Mouse (Mus musculus): ENCODE measurements around the gene Fgfr2. TPM values are rescaled to one million over a fixed set of nuclear protein-coding genes. Genes with fewer than 3 reads are reported as not detected.
"Not testable (repeated sequence)": the region's sequence is repeated elsewhere in the genome, so short reads cannot be mapped to it uniquely, and the experiment has no call there.

Gene Fgfr2
- polyA plus RNA-seq, 1 experiment = 14.8 TPM

GRCm38 (mm10) chr7:130600546-130600945, 2522.6 kb downstream of the Fgfr2 start:
- Histone ChIP-seq H3K36me3 (ENCODE audit: control insufficient read depth, insufficient read depth, low read length) (no peaks in the 10 kb centered on the region; the same call in 1 of the 2 replicates), H3K4me3 (ENCODE audit: insufficient read depth, low read depth, low read length) (no peak overlapping the region), H3K27me3 (replicated peaks; ENCODE audit: control insufficient read depth, insufficient read depth, low read length) (no peaks in the 10 kb centered on the region), H3K4me1 (ENCODE audit: control insufficient read depth, insufficient read depth, low read length) (peaks cover 36% of the 10 kb centered on the region), H3K27ac (ENCODE audit: insufficient read depth, low read depth, low read length) (no peak overlapping the region)
- no peak for DNase-seq
- WGBS = 60% methylated on average over 2 of the region's 2 CpGs
- TF ChIP-seq CTCF (conservative IDR thresholded peaks at IDR 0.05; ENCODE audit: insufficient read depth, insufficient read length, low read depth, low read length) (no peak), POLR2A (IDR thresholded peaks at IDR 0.05; ENCODE audit: low read depth, low read length) (no peak)

- no peak for DNase-seq
- H3K27ac ChIP-seq (ENCODE audit: insufficient read depth, low read depth, low read length) = no peak overlapping the region
- H3K4me3 ChIP-seq (ENCODE audit: insufficient read depth, low read depth, low read length) = no peak overlapping the region
- TF ChIP-seq CTCF (conservative IDR thresholded peaks at IDR 0.05; ENCODE audit: insufficient read depth, insufficient read length, low read depth, low read length) (no peak), POLR2A (IDR thresholded peaks at IDR 0.05; ENCODE audit: low read depth, low read length) (no peak)
- peaks cover 33% of the 10 kb centered on the region for H3K4me1 ChIP-seq (ENCODE audit: control insufficient read depth, insufficient read depth, low read length)
- WGBS = 58% methylated on average over 3 of the region's 3 CpGs
- H3K36me3 ChIP-seq (ENCODE audit: control insufficient read depth, insufficient read depth, low read length) = no peaks in the 10 kb centered on the region; the same call in 1 of the 2 replicates
- H3K27me3 ChIP-seq (replicated peaks; ENCODE audit: control insufficient read depth, insufficient read depth, low read length) = no peaks in the 10 kb centered on the region
These were observed 2523.1 kb downstream of the Fgfr2 start for GRCm38 (mm10) chr7:130600074-130600473.

DNA sequence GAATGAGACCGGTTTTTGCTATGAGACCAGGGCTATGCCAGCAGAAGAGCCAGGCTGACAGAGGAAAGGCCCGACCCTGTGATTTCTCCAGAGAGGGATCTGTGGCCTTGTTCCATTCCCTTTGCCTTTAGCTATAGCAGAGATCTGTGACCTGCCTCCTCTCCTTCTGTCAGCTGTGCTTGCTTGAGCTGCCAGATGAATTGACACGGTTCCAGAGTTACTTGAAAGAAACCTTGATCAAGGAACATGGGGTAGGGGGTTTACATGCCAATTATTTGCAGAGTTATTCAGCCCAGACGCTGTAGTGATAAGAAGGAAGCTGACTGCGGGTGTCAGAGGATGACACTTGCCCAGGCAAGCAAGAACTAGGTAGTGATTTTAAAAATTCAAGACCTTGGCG, 2525.6 kb downstream of the Fgfr2 start:
- no peak overlapping the region for H3K4me3 ChIP-seq (ENCODE audit: insufficient read depth, low read depth, low read length)
- no peak overlapping the region for H3K27ac ChIP-seq (ENCODE audit: insufficient read depth, low read depth, low read length)
- peaks cover 23% of the 10 kb centered on the region for H3K4me1 ChIP-seq (ENCODE audit: control insufficient read depth, insufficient read depth, low read length)
- TF ChIP-seq CTCF (conservative IDR thresholded peaks at IDR 0.05; ENCODE audit: insufficient read depth, insufficient read length, low read depth, low read length) (no peak), POLR2A (IDR thresholded peaks at IDR 0.05; ENCODE audit: low read depth, low read length) (no peak)
- no peaks in the 10 kb centered on the region for H3K36me3 ChIP-seq (ENCODE audit: control insufficient read depth, insufficient read depth, low read length)
- no peaks in the 10 kb centered on the region for H3K27me3 ChIP-seq (replicated peaks; ENCODE audit: control insufficient read depth, insufficient read depth, low read length)
- 75% methylated on average over 6 of the region's 6 CpGs for WGBS
- DNase-seq = no peak

DNA sequence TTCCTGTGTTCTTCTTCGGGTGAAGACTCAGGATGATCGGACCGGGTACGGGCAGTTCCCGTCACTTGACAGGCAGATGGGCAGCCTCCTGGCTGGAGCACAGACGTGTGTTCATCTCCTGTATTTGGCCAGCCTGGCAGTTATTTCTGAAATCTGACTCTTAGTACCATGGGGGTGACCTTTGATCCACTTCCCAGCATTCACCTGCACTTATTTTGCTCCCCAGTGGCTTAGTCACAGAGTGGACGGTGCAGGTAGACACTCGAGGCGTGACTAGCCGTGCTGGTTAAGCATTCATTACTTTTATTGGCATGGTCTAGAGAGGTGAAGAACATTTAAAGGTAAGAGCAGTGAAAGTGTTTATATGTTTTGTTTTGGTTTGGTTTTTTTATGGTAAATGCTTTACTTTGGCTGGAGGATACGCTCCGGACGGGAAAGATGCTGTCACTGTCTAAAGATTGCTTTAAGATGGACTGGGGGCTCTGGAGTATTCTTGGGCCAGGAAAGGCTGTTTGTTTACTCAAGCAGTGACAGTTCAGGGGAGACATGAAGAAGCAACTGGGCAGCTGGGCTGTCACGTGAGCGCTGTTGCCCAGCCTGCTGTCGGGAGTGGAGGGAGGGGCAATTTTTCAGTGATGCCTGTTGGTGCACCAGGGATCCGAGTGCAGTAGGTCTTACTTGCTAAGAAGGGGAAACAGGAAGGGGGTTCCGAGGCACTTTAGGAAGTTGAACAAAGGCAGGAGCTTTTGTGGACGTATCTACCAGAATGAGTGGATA, 2526.9 kb downstream of the Fgfr2 start:
- Histone ChIP-seq H3K4me1 (ENCODE audit: control insufficient read depth, insufficient read depth, low read length) (peaks cover 18% of the 10 kb centered on the region), H3K27ac (ENCODE audit: insufficient read depth, low read depth, low read length) (peak overlapping the region; percentile 91), H3K4me3 (ENCODE audit: insufficient read depth, low read depth, low read length) (peak overlapping the region; percentile 50)
- H3K27me3 ChIP-seq (replicated peaks; ENCODE audit: control insufficient read depth, insufficient read depth, low read length); H3K36me3 ChIP-seq (ENCODE audit: control insufficient read depth, insufficient read depth, low read length): not testable (repeated sequence)
- WGBS = 17% methylated on average over 9 of the region's 19 CpGs
- peak; percentile 85 for DNase-seq

- H3K27me3 ChIP-seq (replicated peaks; ENCODE audit: control insufficient read depth, insufficient read depth, low read length); H3K36me3 ChIP-seq (ENCODE audit: control insufficient read depth, insufficient read depth, low read length): not testable (repeated sequence)
- 30% methylated on average over 9 of the region's 11 CpGs for WGBS
- Histone ChIP-seq H3K27ac (ENCODE audit: insufficient read depth, low read depth, low read length) (peak overlapping the region; percentile 89), H3K4me1 (ENCODE audit: control insufficient read depth, insufficient read depth, low read length) (peaks cover 17% of the 10 kb centered on the region), H3K4me3 (ENCODE audit: insufficient read depth, low read depth, low read length) (peak overlapping the region; percentile 42; the same call in 1 of the 2 replicates)
- DNase-seq = peak; percentile 57
These were observed 2529.5 kb downstream of the Fgfr2 start for GRCm38 (mm10) chr7:130593375-130594239.

GRCm38 (mm10) chr7:130592975-130593374, 2530.2 kb downstream of the Fgfr2 start:
- not testable (repeated sequence) for DNase-seq; H3K27me3 ChIP-seq (replicated peaks; ENCODE audit: control insufficient read depth, insufficient read depth, low read length); H3K27ac ChIP-seq (ENCODE audit: insufficient read depth, low read depth, low read length); H3K36me3 ChIP-seq (ENCODE audit: control insufficient read depth, insufficient read depth, low read length); H3K4me3 ChIP-seq (ENCODE audit: insufficient read depth, low read depth, low read length)
- H3K4me1 ChIP-seq (ENCODE audit: control insufficient read depth, insufficient read depth, low read length) = peaks cover 17% of the 10 kb centered on the region
- WGBS = no CpG with 5 or more reads among the region's 11 CpGs

DNA sequence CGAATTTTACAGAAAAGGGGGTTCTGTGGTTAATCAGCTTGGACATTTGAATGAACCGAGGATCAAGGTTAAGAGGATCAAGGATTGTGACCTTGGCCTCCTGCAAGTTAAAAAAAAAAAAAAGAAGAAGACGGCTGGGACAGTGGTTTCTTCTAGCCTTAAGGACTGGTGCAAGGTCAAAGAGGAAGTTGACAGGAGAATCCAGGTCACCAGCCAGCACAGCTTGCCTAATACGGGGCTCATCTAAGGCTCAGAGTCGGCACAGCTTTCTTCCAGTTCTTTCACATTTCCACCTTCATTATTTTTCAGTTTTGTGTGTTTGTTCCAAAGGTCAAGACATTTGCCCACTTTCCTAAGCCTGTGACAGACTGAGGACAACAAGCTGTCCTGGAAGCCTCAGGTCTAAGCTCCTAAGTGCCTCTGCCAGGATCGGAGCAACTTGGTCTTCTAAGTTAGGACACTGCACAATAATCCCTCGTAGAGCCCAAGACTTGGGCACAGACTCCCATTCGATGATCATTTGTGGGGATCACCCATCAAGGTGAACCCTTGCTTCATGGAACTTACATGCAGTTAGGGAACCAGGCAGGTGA, 2532.2 kb downstream of the Fgfr2 start:
- Histone ChIP-seq H3K4me3 (ENCODE audit: insufficient read depth, low read depth, low read length) (no peak overlapping the region), H3K4me1 (ENCODE audit: control insufficient read depth, insufficient read depth, low read length) (peaks cover 12% of the 10 kb centered on the region), H3K27ac (ENCODE audit: insufficient read depth, low read depth, low read length) (peak overlapping the region; percentile 90; the same call in 1 of the 2 replicates), H3K27me3 (replicated peaks; ENCODE audit: control insufficient read depth, insufficient read depth, low read length) (no peaks in the 10 kb centered on the region), H3K36me3 (ENCODE audit: control insufficient read depth, insufficient read depth, low read length) (no peaks in the 10 kb centered on the region)
- WGBS = 34% methylated on average over 8 of the region's 8 CpGs
- TF ChIP-seq CTCF (conservative IDR thresholded peaks at IDR 0.05; ENCODE audit: insufficient read depth, insufficient read length, low read depth, low read length) = no peak
- TF ChIP-seq POLR2A (IDR thresholded peaks at IDR 0.05; ENCODE audit: low read depth, low read length) = no peak
- DNase-seq = no peak

All from kidney, adult 2 months (tissue).